Mouse (Mus musculus) forebrain, embryonic 14.5 days (tissue): Measurements from ENCODE around the gene C1ql2. TPM values are rescaled to one million over a fixed set of nuclear protein-coding genes. Genes with fewer than 3 reads are reported as not detected.

ENCODE experiments used
- ATAC-seq: fragments of 200-750 bp; cut with Nextera tagmentation; 2 replicates; pipeline ENCODE4 v1.8.0; 2017; ENCODE audit warnings: mild to moderate bottlenecking, moderate library complexity
- DNase-seq: peaks from one replicate; pipeline ENCODE4 v3.0.0-alpha.2; 2015; ENCODE audit warnings: low spot score
- H3K27ac ChIP-seq: fragments of 300-500 bp; sonication (generic); 2 replicates; pipeline ENCODE4 v1.5.1; 2014; ENCODE audit warnings: low read depth, mild to moderate bottlenecking, control low read depth, low read length, moderate library complexity
- H3K27me3 ChIP-seq: fragments of 300-500 bp; sonication (generic); replicated peaks from 2 replicates; pipeline ENCODE4 v1.6.1; 2014; ENCODE audit warnings: low read length, control low read depth, mixed read lengths; ENCODE audit not compliant: control insufficient read depth, insufficient read depth
- H3K36me3 ChIP-seq: fragments of 300-500 bp; sonication (generic); 2 replicates; pipeline ENCODE4 v1.6.1; 2014; ENCODE audit warnings: low read length, control low read depth; ENCODE audit not compliant: control insufficient read depth, insufficient read depth
- H3K4me1 ChIP-seq: fragments of 300-500 bp; sonication (generic); 2 replicates; pipeline ENCODE4 v1.6.1; 2014; ENCODE audit warnings: antibody characterized with exemption, low read length, control low read depth; ENCODE audit not compliant: control insufficient read depth, insufficient read depth
- H3K4me2 ChIP-seq: fragments of 300-500 bp; sonication (generic); 2 replicates; pipeline ENCODE4 v1.6.1; 2014; ENCODE audit warnings: mild to moderate bottlenecking, control low read depth, low read length
- H3K4me3 ChIP-seq: fragments of 300-500 bp; sonication (generic); 2 replicates; pipeline ENCODE4 v1.5.1; 2014; ENCODE audit warnings: low read depth, low read length, control low read depth
- H3K9ac ChIP-seq: fragments of 300-500 bp; sonication (generic); 2 replicates; pipeline ENCODE4 v1.6.1; 2014; ENCODE audit warnings: mild to moderate bottlenecking, low read length, control low read depth, moderate library complexity
- H3K9me3 ChIP-seq: fragments of 300-500 bp; sonication (generic); replicated peaks from 2 replicates; pipeline ENCODE4 v1.6.1; 2016; ENCODE audit warnings: low read length, control low read depth, mixed read lengths; ENCODE audit not compliant: control insufficient read depth
- WGBS: fragments of 180-500 bp; shearing (Covaris S2); extraction: QIAGEN DNeasy Blood & Tissue Kit; methylation state at CpG from one replicate; pipeline ENCODE4 v1.1.7; 2014; 5-methylcytosine and 5-hydroxymethylcytosine counted together
- polyA plus RNA-seq: library from polyadenylated mRNA; unstranded; fragments of >200 nt; fragmentation: Nextera tagmentation; extraction: Ambion mirVana; gene quantifications from 2 replicates; pipeline ENCODE4 v1.2.1, GENCODE M21; 2014

Gene C1ql2
- polyA plus RNA-seq, 1 experiment from 2014 or later: 0.52 TPM

GRCm38 (mm10) chr1:120363638-120364037, 23.3 kb downstream of the C1ql2 start:
- H3K27me3 ChIP-seq: no peaks in the 10 kb centered on the region
- H3K27ac ChIP-seq: no peak overlapping the region
- no peaks in the 10 kb centered on the region for H3K9me3 ChIP-seq
- no peak for ATAC-seq
- H3K4me3 ChIP-seq: no peak overlapping the region
- DNase-seq: no peak
- H3K36me3 ChIP-seq: no peaks in the 10 kb centered on the region
- no peak overlapping the region for H3K9ac ChIP-seq
- H3K4me2 ChIP-seq: no peak overlapping the region
- 81% methylated on average over 1 of the region's 1 CpGs for WGBS
- H3K4me1 ChIP-seq: no peaks in the 10 kb centered on the region

GRCm38 (mm10) chr1:120368138-120368537, 27.8 kb downstream of the C1ql2 start:
- Histone ChIP-seq H3K9me3 (no peaks in the 10 kb centered on the region), H3K9ac (no peak overlapping the region), H3K4me3 (no peak overlapping the region), H3K27me3 (no peaks in the 10 kb centered on the region), H3K27ac (no peak overlapping the region), H3K4me1 (no peaks in the 10 kb centered on the region), H3K4me2 (no peak overlapping the region), H3K36me3 (no peaks in the 10 kb centered on the region)
- 77% methylated on average over 3 of the region's 3 CpGs for WGBS
- no peak for ATAC-seq
- DNase-seq: no peak

- WGBS: 86% methylated on average over 7 of the region's 7 CpGs
- H3K36me3 ChIP-seq: no peaks in the 10 kb centered on the region
- H3K27ac ChIP-seq: no peak overlapping the region
- no peaks in the 10 kb centered on the region for H3K27me3 ChIP-seq
- H3K9ac ChIP-seq: no peak overlapping the region
- no peaks in the 10 kb centered on the region for H3K4me1 ChIP-seq
- no peak for ATAC-seq
- no peak for DNase-seq
- H3K9me3 ChIP-seq: no peaks in the 10 kb centered on the region
- no peak overlapping the region for H3K4me3 ChIP-seq
- H3K4me2 ChIP-seq: no peak overlapping the region
These were observed 33.7 kb downstream of the C1ql2 start for GRCm38 (mm10) chr1:120374131-120374530.

- no peaks in the 10 kb centered on the region for H3K4me1 ChIP-seq
- no peak for ATAC-seq
- H3K27me3 ChIP-seq: no peaks in the 10 kb centered on the region
- no peak overlapping the region for H3K27ac ChIP-seq
- no peaks in the 10 kb centered on the region for H3K9me3 ChIP-seq
- 98% methylated on average over 2 of the region's 2 CpGs for WGBS
- H3K36me3 ChIP-seq: no peaks in the 10 kb centered on the region
- H3K9ac ChIP-seq: no peak overlapping the region
- H3K4me2 ChIP-seq: no peak overlapping the region
- no peak overlapping the region for H3K4me3 ChIP-seq
- no peak for DNase-seq
These were observed 34.5 kb downstream of the C1ql2 start for GRCm38 (mm10) chr1:120374832-120375231.

GRCm38 (mm10) chr1:120385029-120385571, 44.7 kb downstream of the C1ql2 start:
- H3K9me3 ChIP-seq: no peaks in the 10 kb centered on the region
- 82% methylated on average over 18 of the region's 18 CpGs for WGBS
- no peaks in the 10 kb centered on the region for H3K4me1 ChIP-seq
- no peaks in the 10 kb centered on the region for H3K27me3 ChIP-seq
- H3K9ac ChIP-seq: no peak overlapping the region
- no peaks in the 10 kb centered on the region for H3K36me3 ChIP-seq
- no peak for DNase-seq
- H3K4me2 ChIP-seq: no peak overlapping the region
- no peak for ATAC-seq
- no peak overlapping the region for H3K27ac ChIP-seq
- H3K4me3 ChIP-seq: no peak overlapping the region

GRCm38 (mm10) chr1:120389734-120390133, 49.4 kb downstream of the C1ql2 start:
- WGBS: 35% methylated on average over 6 of the region's 6 CpGs
- DNase-seq (no peak), ATAC-seq (no peak)
- Histone ChIP-seq H3K36me3 (no peaks in the 10 kb centered on the region), H3K4me1 (no peaks in the 10 kb centered on the region), H3K27me3 (no peaks in the 10 kb centered on the region), H3K4me2 (no peak overlapping the region), H3K27ac (no peak overlapping the region), H3K9me3 (no peaks in the 10 kb centered on the region), H3K4me3 (no peak overlapping the region), H3K9ac (no peak overlapping the region)

GRCm38 (mm10) chr1:120390336-120390735, 50.0 kb downstream of the C1ql2 start:
- Histone ChIP-seq H3K9ac (no peak overlapping the region), H3K4me1 (no peaks in the 10 kb centered on the region), H3K27me3 (no peaks in the 10 kb centered on the region), H3K4me3 (no peak overlapping the region), H3K9me3 (no peaks in the 10 kb centered on the region), H3K27ac (no peak overlapping the region), H3K36me3 (no peaks in the 10 kb centered on the region), H3K4me2 (no peak overlapping the region)
- WGBS: 4% methylated on average over 11 of the region's 11 CpGs
- peak; percentile 69 for DNase-seq
- no peak for ATAC-seq

Other genes starting within 250 kb of the C1ql2 start
- 1,393 and 1,470 TPM in 2 replicates for gene Dbi, start 219.5 kb upstream of the C1ql2 start, polyA plus RNA-seq
- gene 3110009E18Rik, start 219.4 kb upstream of the C1ql2 start, polyA plus RNA-seq: 25.9 and 27.3 TPM in 2 replicates
- gene Steap3, start 67.9 kb upstream of the C1ql2 start, polyA plus RNA-seq: 2.1 and 3.1 TPM in 2 replicates
- not detected in 2 replicates for gene Marco, start 164.4 kb downstream of the C1ql2 start, polyA plus RNA-seq